Mouse (Mus musculus) urinary bladder, postnatal 14 days (tissue): ENCODE measurements around the gene Lsamp.

Experiments
- DNase-seq: peaks from one replicate; pipeline ENCODE4 v3.0.0; 2021; ENCODE audit warnings: low spot score

Lsamp gene

DNA sequence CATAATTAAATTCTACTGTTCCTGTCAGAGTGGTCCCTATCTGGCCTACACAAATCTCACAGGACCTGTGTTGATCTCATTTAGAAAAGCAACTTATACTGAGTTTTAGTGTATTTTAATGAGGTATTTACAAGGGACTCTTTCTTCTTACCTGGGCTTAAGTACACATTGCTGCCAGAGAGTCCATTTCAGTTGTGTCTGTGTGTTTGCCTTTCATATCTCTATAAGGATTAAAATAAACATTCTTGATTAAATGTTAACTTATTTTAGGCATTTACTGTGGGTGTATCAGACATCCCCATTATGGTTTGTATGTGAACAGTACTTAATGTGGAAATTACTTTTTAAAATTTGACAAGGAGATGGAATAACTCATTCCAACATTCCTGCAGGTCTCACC lies 963.9 kb downstream of the Lsamp start:
- no peak for DNase-seq

DNA sequence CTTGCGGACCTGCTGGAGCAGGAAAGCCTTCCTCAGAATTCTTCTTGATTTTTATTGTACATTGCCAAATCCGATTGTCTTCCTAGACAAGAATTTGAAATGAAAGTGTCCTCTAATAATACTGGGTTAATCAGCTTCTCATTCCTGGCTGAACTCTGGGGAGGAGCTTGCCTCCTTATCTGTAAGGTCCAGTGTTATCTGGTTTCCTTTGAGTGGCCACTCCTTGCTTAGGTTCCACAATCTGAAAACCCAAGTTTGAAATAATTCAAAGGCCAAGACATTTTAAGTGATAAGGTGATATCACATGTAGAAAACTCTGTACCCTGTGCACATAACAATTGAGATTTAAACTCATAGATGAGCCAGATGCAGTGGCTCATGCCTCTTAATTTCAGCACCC lies 975.0 kb downstream of the Lsamp start:
- DNase-seq = no peak

DNA sequence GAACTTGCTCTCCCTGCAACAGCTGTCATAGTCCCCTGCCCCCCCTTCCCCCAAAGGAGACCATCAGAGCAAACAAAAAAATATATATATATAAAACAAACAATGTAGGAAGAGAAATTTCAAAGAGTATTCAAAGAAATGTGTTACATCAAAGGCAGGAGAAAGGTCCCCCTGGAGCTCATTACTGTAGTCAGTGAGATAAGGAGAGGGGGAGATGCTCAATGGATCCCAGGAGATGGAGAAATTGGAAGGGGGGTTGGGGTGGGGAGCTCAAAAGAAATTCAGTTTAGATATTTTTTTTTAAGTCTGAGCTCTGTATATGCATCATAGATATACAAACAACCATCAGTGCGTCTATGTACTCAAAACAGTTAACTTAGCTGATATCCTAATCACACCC lies 976.4 kb downstream of the Lsamp start:
- DNase-seq = no peak

DNA sequence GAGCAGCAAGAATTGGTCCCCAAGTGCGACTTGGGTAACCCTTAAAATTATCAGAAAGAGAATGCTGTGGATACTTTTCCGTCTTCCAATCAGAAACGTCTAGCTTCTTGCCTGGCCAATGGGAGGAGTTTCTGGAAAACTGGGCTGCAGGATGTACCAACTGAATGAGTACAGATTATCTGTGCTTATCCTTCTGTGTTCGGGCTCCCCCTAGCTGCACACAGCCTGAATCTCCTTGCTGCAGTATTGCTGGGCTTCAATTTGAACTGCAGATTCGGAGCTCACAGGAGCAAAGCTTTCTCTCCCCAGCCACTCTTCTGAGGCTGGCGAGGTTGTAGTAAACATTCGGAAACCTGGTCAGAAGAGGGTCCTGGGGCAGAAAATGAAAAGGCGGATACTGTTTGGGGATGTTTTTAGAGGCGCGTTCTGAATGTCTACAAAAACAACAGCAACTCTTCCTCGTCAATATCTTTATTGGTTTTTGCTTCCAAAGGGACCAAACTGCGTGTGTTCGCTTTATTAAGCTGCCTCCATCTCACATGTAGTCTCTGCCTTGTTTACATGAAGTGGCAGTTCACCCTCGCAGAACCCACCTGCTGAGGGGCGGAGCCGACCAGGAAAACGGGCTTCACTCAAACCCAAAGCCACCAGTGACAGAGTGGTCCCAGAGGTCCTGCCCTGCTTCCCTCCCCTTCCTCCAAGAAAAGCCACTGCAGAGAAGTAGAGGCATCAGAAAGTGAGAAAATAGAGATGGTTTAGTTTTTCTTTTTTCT lies 984.1 kb downstream of the Lsamp start:
- peak; percentile 76 for DNase-seq

DNA sequence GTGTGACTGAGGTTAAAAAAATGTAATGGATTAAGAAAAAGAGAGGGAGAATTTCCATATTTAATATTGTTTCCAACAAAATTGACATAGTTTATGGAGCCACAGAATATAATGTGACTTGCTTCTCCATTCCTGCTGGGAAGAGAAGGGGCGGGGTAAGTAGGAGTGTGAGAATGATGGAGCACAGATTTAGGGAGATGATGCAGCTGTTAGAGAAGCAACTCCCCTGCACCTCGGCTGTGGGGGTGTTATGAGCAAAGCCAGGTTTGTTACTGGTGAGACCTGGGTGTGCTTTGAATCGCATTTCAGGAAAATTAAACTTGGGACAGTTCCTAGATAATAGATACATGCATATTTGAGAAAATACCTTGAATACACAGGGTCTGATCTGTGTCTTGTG lies 987.2 kb downstream of the Lsamp start:
- no peak for DNase-seq

DNA sequence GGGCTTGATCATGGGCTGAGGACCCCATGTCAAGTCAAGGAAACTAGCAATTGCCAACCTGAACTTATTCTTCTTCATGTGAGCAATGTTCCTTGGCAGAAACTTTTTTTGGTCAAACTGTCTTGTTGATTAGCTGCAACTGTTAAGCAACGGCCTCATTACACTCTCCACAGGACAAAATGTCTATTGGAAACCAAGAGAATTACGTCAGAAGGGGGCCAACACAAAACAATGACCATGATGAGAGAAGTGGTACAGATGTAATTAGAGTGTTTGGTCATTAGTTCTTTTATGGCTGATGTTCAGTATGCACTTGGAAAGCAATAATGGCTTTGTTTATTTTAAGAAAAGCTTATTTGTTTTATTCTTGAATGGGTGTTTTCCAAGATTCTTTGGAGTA lies 989.9 kb downstream of the Lsamp start:
- DNase-seq = no peak

DNA sequence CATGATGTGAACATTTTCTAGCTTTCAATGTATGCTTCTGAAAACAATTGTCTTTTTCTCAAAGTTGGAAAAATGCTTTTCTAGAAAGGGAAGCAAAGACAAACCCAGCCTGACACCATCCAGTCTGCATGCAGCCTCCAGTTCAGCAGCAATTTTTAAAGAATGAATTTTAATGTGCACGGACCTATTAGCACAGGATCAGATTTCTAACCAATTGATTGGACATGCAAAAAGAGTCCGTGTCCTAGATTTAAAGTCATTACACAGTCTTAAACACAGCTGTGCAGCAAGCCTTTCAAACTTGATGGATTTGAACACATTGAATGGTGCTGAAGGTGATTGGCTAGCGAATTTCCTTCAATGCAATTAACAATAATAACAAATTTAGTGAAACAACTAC lies 998.9 kb downstream of the Lsamp start:
- DNase-seq = no peak

DNA sequence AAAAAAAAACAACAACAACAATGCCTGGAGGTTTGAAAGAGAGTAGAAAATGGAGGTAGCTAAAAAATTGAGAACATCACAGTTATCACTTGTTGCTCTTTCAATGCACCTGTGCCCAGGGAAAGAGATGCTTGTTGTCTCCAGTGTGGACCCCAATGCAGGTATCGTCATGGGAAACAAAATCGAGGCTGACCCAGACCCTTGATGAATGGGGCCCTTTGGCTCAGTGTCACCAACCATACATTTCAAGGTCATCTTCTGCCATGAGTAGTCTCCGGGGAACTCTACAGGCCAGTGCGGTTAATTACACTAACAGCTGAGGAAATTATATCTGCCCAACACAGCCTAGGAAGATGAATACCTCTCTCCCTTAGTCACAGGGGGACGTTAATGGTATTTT lies 1023.4 kb downstream of the Lsamp start:
- no peak for DNase-seq

DNA sequence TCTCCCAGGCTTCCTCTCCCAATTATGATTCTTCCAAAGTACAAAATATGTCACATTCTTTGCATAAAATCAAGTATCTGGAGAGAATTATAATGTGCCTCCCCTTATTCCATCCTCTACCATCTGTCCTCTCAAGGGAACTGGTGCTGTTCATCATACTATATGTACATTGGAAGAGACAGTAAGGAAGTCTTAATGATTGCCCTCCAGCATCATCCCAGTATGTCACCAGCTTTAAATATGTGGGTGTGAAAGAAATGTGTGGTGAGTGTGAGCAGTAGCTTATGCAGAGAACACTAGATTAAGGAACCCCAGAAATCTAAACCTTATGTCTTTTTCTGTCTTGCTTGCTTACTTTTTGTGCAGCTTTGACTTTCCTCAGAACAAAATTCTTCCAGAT lies 1050.6 kb downstream of the Lsamp start:
- no peak for DNase-seq

DNA sequence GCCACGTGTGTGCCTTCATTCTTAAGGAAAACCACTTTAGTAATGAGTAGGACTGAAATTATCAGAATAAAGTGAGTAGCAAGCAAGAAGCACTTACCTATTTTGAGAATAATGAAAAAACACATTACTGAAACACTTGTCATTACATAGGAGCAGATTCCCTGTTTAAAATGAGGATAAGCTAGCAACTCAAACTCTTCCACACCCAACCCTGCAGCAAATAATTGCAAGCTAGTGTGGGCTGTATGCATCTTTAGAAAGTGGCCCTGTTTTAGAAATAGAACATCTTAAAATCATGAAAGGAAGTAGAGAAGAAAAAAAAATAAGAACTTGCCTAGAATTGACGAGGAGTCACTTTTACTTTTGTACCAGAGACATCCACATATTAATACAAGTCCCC lies 1057.5 kb downstream of the Lsamp start:
- no peak for DNase-seq

DNA sequence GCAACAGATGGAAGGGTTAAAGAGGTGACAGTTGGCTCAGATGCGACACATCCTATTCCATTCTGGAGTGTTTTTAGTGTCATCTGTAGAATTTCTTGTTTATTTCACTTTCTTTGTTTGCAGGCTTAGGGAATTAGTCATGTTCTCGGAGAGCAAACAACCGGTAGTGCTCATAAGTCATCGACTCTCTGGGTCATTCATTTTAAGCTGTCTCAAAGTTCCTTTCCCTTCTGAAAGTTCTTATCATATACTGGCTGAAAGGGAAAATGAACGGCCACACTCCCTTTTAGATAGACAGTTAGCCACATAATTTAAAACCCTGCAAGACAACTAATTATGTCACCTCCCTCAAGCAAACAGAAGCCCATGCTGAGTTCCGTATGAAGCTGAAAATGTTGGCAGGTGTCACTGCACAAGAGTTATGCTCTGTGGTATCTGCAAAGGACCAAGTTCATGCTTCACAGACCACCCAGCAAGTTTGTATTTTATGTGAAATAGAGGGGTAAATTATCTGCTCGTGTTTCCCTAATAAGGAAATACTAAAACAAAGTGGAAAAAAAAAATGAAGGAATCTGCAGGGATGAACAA lies 1079.2 kb downstream of the Lsamp start:
- no peak for DNase-seq

DNA sequence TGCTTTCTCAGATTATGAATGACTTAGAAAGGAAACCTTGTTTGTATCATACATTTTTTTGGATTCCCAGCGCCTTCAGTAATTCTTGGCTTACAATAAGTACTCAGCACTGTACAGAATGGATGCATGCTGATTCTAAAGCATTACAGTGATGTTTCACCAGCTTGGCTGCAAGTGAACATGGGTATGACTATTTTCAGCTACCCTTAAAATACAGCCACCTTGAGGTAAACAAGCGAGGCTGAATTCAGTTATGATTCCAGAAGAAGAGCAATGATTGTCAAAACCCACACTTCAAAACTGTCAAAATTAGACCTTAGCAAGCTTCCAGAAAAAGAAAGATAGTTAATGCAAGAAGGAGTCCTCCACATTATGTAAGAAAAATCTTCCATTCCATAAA lies 1089.3 kb downstream of the Lsamp start:
- DNase-seq = no peak

DNA sequence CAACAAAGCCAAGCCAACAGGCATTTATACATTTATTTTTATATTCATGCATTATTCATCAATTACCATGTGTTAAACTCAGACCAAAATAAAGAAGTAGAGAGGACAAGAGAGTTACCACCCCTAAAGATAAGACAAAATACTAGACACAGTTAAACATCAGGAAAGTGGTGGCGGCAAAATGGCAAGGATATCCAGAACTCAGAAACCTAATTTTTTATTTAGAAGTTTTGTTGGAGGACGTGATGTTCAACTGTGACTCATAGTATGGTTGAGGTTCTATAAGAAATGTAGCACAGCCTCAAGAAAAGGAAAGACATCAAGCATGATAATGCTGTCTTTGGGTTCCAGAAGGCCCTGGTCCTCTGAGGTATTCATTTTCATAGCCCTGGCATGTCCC lies 1104.5 kb downstream of the Lsamp start:
- no peak for DNase-seq

DNA sequence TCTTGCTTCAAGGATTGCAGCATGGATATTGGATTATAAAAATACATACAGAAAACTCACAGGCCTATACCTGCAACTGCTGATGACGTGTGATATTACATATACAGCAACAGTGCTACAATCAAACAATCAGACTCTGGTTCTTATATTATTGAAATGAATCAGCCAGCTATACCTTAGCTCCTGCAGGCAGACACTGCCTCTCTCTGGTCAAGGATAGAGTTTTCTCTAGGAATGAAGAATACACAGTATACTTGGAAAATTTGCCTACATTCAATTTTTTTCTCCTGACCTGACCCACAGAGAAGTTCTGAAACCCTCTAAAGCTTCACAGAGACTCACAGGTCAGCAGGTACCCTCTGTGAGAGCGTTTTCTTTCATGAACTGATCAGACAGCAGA lies 1105.9 kb downstream of the Lsamp start:
- DNase-seq = no peak

DNA sequence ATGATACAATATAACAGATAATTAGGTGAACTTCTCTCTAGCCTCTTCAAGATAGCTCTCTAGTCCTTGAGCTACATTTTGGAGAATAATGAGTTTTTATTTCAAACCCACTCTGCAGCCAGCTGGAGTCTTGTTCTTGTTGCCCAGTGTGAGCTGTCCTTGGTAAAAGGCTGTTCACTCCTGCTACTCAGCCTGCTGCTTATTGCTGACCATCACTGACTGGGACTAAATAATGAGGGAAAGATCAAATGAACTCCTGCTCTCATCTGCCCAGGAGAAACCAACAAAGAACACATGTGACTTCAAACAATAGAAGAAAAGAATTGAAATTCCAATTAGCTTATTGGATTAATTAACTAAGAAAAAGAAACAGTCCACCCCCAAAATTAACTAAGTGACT lies 1107.1 kb downstream of the Lsamp start:
- DNase-seq = no peak

DNA sequence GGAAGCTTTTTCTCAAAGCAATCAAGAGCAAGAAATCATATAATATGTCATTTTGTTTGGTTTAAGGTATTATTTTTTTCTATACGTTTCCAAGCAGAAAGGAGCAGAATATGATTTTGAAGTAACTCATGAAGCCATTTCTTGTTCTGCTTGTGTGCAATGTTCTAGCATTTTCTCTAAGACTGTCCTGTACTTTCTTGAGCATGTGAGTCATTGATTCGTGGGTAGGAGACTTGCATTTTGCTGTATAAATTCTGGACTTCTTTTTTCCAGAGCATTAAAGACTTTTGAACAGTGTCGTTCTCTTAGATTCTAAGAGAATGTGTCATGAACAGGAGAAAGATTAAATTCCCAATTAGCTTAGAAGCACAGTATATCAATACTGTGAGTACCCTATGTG lies 1118.6 kb downstream of the Lsamp start:
- no peak for DNase-seq

DNA sequence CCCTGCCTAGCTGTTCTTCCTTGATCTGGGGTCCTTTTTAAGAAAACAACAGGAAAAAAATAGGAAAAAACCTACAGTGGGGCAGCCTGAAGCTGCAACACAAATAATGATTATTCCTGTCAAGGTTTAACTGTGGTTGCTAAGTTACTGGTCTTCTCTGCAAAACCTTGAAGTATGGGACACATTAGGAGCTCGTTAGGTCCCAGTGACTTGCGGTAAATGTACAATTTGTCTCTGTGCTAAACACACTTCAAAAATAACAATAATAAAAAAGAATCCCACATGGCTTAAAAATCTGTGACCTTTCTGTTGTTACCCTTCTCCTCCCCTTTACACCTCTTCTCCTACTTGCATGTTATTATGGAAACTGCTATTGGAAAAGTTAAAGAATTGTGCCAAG lies 1140.2 kb downstream of the Lsamp start:
- DNase-seq = no peak

DNA sequence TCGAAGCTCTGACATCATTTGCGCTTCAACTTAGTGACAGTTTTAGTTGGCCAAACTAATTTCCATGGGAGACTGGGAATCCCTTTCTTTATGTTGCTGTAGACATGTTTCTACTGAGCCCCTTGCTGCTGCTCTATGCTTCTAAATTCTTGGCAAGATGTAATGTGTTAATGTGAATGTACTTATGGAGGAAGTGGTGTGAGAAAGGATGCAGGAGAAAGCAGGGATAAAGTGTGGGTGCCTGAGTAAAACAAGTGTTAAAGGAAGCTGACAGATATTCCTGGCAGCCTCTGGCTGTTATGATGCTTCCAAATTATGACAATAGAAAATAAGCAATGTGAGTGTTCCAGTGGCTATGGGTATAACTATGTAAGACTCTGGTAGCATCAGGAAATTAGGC lies 1140.9 kb downstream of the Lsamp start:
- DNase-seq = no peak

DNA sequence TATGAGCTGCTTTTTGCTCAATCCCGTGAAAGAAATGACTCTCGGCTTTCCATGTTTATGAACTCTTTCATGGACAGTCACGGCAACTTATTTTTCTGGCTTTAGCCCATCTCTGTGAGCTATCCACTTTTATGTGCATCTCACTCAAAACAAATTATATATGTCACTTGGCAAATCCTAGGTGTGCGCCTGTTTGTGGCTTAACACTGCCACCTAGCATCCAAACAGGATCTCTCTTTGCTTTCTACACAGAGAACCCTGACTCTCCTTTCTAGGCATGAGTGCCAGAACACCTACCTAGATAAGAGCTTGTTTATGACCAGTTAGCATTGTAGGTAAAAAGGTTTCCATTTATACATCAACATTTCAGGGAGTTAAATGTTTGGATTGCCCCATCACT lies 1146.9 kb downstream of the Lsamp start:
- no peak for DNase-seq

DNA sequence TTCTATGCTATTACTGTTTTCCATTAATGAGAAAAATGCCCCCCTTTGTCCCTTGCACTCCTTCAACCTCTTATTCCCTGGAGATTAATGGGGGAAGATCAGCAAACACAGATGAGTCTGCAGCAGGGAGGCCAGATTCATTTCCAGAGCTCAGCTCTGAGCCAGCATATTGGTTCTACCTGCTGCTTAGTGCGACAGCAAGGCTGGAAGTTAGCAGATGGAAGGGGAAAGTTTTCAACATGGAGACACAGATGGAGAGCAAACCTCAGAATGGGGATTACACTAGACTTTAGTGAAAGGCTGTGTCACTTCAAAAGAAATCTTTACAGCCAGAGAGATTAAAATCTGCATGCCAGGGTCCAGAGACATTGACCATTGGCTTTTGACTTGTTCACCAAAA lies 1188.7 kb downstream of the Lsamp start:
- DNase-seq = no peak

DNA sequence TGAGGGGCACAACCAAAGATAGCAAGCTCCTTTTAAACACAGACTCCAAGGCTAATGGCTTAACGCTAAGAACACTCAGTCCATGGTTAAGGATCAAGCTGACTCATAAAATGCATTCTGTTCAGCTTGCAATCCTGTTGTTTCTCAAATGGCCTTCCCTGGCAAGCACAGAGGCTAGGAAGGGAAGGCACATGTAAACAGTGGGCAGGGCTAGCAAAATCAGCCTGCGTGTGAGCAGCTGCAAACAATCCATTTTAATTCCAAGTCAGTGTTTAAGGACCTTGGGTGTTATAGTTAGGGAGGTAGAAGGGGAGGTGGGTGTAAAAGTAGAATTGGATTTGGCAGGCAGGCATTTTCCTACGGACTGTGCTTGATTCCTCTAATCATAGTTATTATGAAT lies 1195.4 kb downstream of the Lsamp start:
- no peak for DNase-seq

DNA sequence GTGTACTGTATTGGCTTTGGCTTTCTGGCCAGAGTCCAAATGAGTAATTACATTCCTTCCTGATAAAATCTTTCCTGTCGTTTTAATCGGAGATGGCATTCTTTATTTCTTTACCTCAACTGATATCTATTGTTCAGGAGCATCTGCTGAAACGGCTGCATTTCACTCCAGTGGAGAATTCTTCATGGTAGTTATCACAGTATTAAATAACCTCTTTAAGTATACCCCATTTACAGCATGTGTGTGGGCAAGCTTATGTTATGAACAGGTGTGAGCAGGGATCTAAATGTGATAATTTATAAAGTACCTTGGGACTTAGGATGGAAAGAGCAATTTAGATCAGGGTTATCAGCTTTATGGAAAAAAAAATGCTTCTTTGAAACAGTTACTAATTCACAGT lies 1196.7 kb downstream of the Lsamp start:
- no peak for DNase-seq

DNA sequence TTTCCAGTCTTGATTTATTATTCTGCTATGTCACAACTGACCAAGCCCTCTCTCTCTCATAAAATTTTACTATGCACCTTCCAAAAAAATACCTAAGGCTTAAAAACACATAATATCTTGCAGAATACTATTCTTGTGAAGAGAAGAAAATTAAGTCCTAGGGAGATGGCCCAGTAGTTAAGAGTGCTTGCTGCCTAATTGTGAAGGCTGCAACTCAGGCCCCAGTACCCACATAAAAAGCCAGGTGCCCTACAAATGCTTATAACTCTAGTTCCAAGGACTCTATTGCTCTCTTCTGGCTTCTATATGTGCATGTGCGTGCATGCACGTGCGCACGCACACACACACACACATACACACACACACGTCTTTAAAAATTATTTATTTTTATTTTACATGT lies 1225.9 kb downstream of the Lsamp start:
- no peak for DNase-seq

DNA sequence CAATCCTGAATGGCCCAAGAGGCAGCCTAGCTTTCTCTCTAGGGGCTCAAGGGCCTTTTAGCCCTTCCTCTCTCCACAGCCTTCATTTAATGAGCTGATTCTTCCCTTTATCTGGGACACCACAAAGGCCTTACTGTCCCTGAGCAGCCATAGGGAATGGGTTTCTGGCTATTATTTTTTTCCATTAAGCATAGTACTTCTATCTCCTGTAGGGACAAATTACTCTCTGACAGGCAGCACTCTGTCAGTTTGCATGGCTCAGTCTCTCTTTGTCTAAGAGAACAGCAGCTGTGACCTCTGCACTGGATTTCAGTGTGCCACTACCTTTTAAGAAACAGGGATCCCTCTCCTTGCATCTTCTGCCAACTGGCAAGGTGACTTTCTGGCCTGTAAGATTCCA lies 1251.7 kb downstream of the Lsamp start:
- DNase-seq = no peak
